Mouse (Mus musculus) CH12.LX (cell line): Measurements from ENCODE around the gene Cfap54.

ENCODE experiments used
- CTCF ChIP-seq, 2 experiments: IDR thresholded peaks in 1 of 2; conservative IDR thresholded peaks in 1 of 2; 2 replicates each; pipeline ENCODE4 v1.5.1; 2011 to 2012; ENCODE audit warnings: low read depth in 2 of 2, low read length in 2 of 2, improper control_type of control experiment in 1 of 2, inconsistent platforms in 1 of 2, mild to moderate bottlenecking in 1 of 2, moderate library complexity in 1 of 2
- EP300 ChIP-seq: IDR thresholded peaks from 2 replicates; pipeline ENCODE4 v1.6.1; 2011; ENCODE audit warnings: low read length, improper control_type of control experiment
- HCFC1 ChIP-seq: IDR thresholded peaks from 2 replicates; pipeline ENCODE4 v1.6.1; 2012; ENCODE audit warnings: low read depth, mild to moderate bottlenecking, inconsistent platforms, low read length, improper control_type of control experiment
- MAX ChIP-seq: IDR thresholded peaks from 2 replicates; pipeline ENCODE4 v1.6.1; 2011; ENCODE audit warnings: low read length, improper control_type of control experiment
- POLR2A ChIP-seq: IDR thresholded peaks from 2 replicates; pipeline ENCODE4 v1.6.1; 2011; ENCODE audit warnings: low read depth, mild to moderate bottlenecking, improper control_type of control experiment, low read length
- POLR2AphosphoS2 ChIP-seq: IDR thresholded peaks from 2 replicates; pipeline ENCODE4 v1.6.1; 2011; ENCODE audit warnings: low read depth, low read length, improper control_type of control experiment
- ZC3H11A ChIP-seq: IDR thresholded peaks from 2 replicates; pipeline ENCODE4 v1.6.1; 2012; ENCODE audit warnings: low read depth, mild to moderate bottlenecking, inconsistent platforms, low read length, improper control_type of control experiment
- ZNF384 ChIP-seq: IDR thresholded peaks from 2 replicates; pipeline ENCODE4 v1.6.1; 2012; ENCODE audit warnings: low read depth, low read length, improper control_type of control experiment, inconsistent platforms

DNA sequence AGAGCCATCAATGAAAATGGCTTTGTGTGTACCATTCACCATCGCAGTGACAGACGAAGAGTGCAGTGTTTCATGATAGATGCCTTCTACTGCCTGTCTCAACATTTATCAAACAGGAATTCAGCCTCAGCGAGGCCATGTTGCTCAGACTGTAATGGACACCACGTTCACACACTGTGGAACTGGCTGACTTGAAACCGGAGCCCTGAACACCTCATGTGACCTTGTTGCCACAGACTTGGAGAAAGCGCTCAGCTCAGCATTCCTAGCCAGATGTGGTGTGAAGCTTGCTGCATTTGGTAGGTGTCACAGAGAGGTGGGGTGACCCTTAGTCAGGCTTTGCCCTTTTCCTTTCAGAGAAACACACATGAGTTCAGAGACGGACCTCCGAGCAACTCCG is 270.5 kb downstream of the Cfap54 start:
- TF ChIP-seq ZC3H11A (no peak), HCFC1 (no peak), POLR2A (no peak), ZNF384 (no peak), EP300 (no peak), MAX (no peak), POLR2AphosphoS2 (no peak), CTCF (conservative IDR thresholded peaks at IDR 0.05 in 1 of 2, IDR thresholded peaks at IDR 0.05 in 1 of 2; ENCODE audit: low read depth in 2 of 2, low read length in 2 of 2) (no peak)
